Mouse (Mus musculus): Measurements from ENCODE around the gene Tnnt3. TPM values are rescaled to one million over a fixed set of nuclear protein-coding genes. Genes with fewer than 3 reads are reported as not detected.

Tnnt3 gene
- total and polyA plus RNA-seq, 3 experiments: 1.1 to 1.8 (median 1.3) TPM

DNA sequence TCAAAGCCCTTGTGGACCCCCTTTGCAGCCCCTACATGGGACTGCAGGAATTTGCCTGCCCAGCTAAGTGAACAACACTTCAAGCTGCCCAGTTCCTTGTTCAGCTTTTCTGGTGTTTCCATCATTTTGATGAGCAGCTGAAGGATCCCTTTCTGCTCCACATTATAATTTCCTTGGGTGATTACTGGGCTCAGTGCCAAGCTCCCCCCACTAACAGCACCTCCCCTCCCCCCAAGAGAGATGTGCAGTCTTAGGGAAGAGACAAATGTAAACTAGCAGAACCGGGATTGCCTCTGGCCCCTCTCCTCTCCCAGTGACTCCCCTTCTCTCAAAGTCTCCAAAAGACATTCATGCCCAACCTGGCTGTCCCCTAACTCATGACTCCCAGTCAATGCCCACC lies 56.0 kb downstream of the Tnnt3 start:
- Histone ChIP-seq H3K27me3 (ENCODE audit: control insufficient read depth, insufficient read depth, low read length) (no peaks in the 10 kb centered on the region), H3K79me2 (replicated peaks; ENCODE audit: control insufficient read depth, insufficient read depth, low read length) (no peaks in the 10 kb centered on the region), H3K4me3 (no peak overlapping the region), H3K9ac (ENCODE audit: low read depth, low read length) (no peak overlapping the region), H3K36me3 (ENCODE audit: control insufficient read depth, insufficient read depth, low read length) (no peaks in the 10 kb centered on the region), H3K4me1 (ENCODE audit: control insufficient read depth, insufficient read depth, low read length) (no peaks in the 10 kb centered on the region), H3K27ac (no peak overlapping the region)
- TF ChIP-seq EP300 (IDR thresholded peaks at IDR 0.05; ENCODE audit: insufficient read depth, low read depth, low read length) (no peak), POLR2A (IDR thresholded peaks at IDR 0.05; ENCODE audit: insufficient read depth, low read depth, low read length) (no peak), CTCF (IDR thresholded peaks at IDR 0.05) (no peak)
- DNase-seq: no peak
- WGBS: 58% methylated on average over 1 of the region's 1 CpGs
- intact Hi-C loops (cut with DNase I): no loop called here

DNA sequence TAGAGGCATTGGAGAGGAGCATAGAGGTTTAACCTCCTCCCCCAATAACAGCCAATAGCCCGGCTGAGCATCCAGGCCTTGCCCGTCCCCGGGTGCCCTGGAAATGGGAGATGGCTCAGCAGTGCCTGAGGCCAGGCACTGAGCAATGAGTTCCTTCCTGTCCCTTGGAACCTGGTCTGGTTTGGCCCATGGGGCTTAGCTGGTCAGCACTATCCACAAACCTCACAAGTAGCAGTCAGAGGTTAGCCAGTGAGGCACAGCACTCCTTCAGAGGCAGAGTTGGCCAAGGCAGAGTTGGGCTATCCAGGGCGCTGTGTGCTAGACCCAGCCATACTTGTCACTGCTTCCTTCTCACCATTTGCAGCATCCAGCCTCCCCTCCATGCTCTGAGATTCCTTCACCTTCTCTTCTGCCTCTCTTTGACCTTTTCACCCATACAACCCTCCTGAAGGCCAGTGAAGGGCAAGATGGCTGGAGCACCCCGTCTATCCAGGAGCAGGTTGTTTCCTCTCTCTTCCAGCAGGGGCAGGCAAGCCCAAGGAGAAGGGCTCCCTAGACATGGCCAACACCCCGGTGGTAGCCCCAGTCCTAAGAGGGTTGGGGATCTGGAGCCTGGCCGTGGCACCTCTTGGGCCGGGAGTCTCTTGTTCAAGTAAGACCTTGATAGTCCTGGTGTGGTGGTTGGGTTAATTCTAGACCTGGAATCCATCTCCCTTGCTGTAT lies 56.9 kb downstream of the Tnnt3 start:
- intact Hi-C loops (cut with DNase I): no loop called here
- 76% methylated on average over 8 of the region's 8 CpGs for WGBS
- H3K36me3 ChIP-seq (ENCODE audit: control insufficient read depth, insufficient read depth, low read length): no peaks in the 10 kb centered on the region
- H3K4me1 ChIP-seq (ENCODE audit: control insufficient read depth, insufficient read depth, low read length): no peaks in the 10 kb centered on the region
- H3K9ac ChIP-seq (ENCODE audit: low read depth, low read length): no peak overlapping the region
- no peak overlapping the region for H3K27ac ChIP-seq
- H3K4me3 ChIP-seq: no peak overlapping the region
- TF ChIP-seq POLR2A (IDR thresholded peaks at IDR 0.05; ENCODE audit: insufficient read depth, low read depth, low read length) (no peak), CTCF (IDR thresholded peaks at IDR 0.05) (no peak), EP300 (IDR thresholded peaks at IDR 0.05; ENCODE audit: insufficient read depth, low read depth, low read length) (no peak)
- no peaks in the 10 kb centered on the region for H3K27me3 ChIP-seq (ENCODE audit: control insufficient read depth, insufficient read depth, low read length)
- DNase-seq: no peak
- no peaks in the 10 kb centered on the region for H3K79me2 ChIP-seq (replicated peaks; ENCODE audit: control insufficient read depth, insufficient read depth, low read length)

DNA sequence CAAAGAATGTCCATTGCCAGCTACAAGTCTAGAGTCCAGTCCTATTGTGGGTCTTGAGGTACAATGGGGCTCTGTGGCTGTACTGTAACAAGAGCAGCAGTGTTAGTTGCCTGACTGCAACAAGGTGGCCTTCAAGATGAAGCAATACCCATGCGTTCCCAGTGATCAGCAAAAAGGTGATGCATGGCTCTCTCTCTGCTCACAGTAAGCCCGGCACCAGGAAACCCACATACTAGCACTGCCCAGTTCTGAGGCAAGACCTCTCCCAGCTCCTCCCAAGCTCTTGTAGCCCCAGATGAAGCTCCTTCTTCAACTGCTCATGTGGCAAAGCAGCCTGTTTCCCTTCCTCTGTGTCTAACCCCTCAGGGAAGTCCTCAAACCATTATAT lies 57.4 kb downstream of the Tnnt3 start:
- H3K27ac ChIP-seq: no peak overlapping the region
- DNase-seq: no peak
- no peaks in the 10 kb centered on the region for H3K36me3 ChIP-seq (ENCODE audit: control insufficient read depth, insufficient read depth, low read length)
- intact Hi-C loops (cut with DNase I): no loop called here
- H3K9ac ChIP-seq (ENCODE audit: low read depth, low read length): no peak overlapping the region
- H3K4me1 ChIP-seq (ENCODE audit: control insufficient read depth, insufficient read depth, low read length): no peaks in the 10 kb centered on the region
- no peak for TF ChIP-seq EP300 (IDR thresholded peaks at IDR 0.05; ENCODE audit: insufficient read depth, low read depth, low read length)
- no peak for TF ChIP-seq POLR2A (IDR thresholded peaks at IDR 0.05; ENCODE audit: insufficient read depth, low read depth, low read length)
- TF ChIP-seq CTCF (IDR thresholded peaks at IDR 0.05): no peak
- 95% methylated on average over 2 of the region's 2 CpGs for WGBS
- H3K27me3 ChIP-seq (ENCODE audit: control insufficient read depth, insufficient read depth, low read length): no peaks in the 10 kb centered on the region
- H3K79me2 ChIP-seq (replicated peaks; ENCODE audit: control insufficient read depth, insufficient read depth, low read length): no peaks in the 10 kb centered on the region
- no peak overlapping the region for H3K4me3 ChIP-seq

DNA sequence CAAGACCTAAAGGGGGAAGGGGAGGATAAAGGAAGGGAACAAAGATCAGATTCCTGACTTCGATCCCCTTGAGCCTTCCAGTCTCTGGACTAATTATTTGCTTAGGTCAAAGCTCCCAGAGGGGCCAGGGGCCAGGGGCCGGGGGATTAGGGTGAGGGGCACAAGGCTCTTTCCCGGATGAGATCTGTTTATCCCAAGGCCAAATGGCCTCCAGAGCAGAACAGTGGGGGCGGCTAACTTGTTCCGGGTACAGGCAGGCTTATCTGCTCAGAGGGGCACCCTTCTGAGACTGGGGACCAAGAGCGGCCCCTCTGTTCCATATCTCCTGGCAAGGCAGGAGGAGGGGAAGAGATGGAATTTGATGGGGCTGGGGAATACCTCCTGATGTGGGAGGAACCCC lies 59.1 kb downstream of the Tnnt3 start:
- H3K36me3 ChIP-seq (ENCODE audit: control insufficient read depth, insufficient read depth, low read length): no peaks in the 10 kb centered on the region
- H3K27me3 ChIP-seq (ENCODE audit: control insufficient read depth, insufficient read depth, low read length): no peaks in the 10 kb centered on the region
- H3K4me3 ChIP-seq: no peak overlapping the region
- no peaks in the 10 kb centered on the region for H3K4me1 ChIP-seq (ENCODE audit: control insufficient read depth, insufficient read depth, low read length)
- no peak overlapping the region for H3K27ac ChIP-seq
- no peak for DNase-seq
- intact Hi-C loops (cut with DNase I): no loop called here
- TF ChIP-seq POLR2A (IDR thresholded peaks at IDR 0.05; ENCODE audit: insufficient read depth, low read depth, low read length) (no peak), EP300 (IDR thresholded peaks at IDR 0.05; ENCODE audit: insufficient read depth, low read depth, low read length) (no peak), CTCF (IDR thresholded peaks at IDR 0.05) (no peak)
- H3K9ac ChIP-seq (ENCODE audit: low read depth, low read length): no peak overlapping the region
- 63% methylated on average over 6 of the region's 6 CpGs for WGBS
- H3K79me2 ChIP-seq (replicated peaks; ENCODE audit: control insufficient read depth, insufficient read depth, low read length): no peaks in the 10 kb centered on the region

DNA sequence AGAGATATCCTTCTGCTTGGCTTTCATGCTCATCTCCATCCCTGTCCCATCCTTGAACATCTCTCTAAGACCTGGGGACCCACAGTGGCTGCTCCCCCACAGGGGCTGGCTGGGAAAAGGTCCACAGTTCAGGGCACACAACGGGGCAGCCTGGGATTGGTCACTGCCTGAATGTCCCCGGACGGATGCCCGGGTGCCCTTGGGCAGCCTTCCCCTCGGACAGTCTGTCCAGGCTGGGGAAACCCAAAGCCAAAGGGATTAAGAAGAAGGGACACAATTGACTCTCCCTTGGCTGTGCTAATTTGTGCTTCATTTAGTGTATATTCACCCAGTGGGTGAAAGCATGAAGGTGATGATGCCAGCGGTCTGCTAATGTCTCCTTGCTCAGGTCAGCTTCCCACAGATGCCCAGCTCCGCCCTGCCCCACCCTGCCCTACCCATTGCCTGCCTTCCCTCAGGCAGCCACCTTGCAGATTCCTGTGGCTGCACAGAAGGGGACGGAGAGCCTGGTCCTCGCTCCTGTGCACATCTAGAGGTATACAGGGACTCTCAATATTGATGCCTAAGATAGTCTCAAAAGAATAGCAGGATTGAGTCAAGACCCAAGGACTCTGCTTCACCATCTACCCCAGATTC lies 60.0 kb downstream of the Tnnt3 start:
- H3K79me2 ChIP-seq (replicated peaks; ENCODE audit: control insufficient read depth, insufficient read depth, low read length): no peaks in the 10 kb centered on the region
- H3K4me1 ChIP-seq (ENCODE audit: control insufficient read depth, insufficient read depth, low read length): no peaks in the 10 kb centered on the region
- H3K9ac ChIP-seq (ENCODE audit: low read depth, low read length): no peak overlapping the region
- no peaks in the 10 kb centered on the region for H3K27me3 ChIP-seq (ENCODE audit: control insufficient read depth, insufficient read depth, low read length)
- no peaks in the 10 kb centered on the region for H3K36me3 ChIP-seq (ENCODE audit: control insufficient read depth, insufficient read depth, low read length)
- DNase-seq: no peak
- no peak overlapping the region for H3K27ac ChIP-seq
- 95% methylated on average over 9 of the region's 9 CpGs for WGBS
- no peak overlapping the region for H3K4me3 ChIP-seq
- TF ChIP-seq POLR2A (IDR thresholded peaks at IDR 0.05; ENCODE audit: insufficient read depth, low read depth, low read length) (no peak), EP300 (IDR thresholded peaks at IDR 0.05; ENCODE audit: insufficient read depth, low read depth, low read length) (no peak), CTCF (IDR thresholded peaks at IDR 0.05) (no peak)
- intact Hi-C loops (cut with DNase I): no loop called here

DNA sequence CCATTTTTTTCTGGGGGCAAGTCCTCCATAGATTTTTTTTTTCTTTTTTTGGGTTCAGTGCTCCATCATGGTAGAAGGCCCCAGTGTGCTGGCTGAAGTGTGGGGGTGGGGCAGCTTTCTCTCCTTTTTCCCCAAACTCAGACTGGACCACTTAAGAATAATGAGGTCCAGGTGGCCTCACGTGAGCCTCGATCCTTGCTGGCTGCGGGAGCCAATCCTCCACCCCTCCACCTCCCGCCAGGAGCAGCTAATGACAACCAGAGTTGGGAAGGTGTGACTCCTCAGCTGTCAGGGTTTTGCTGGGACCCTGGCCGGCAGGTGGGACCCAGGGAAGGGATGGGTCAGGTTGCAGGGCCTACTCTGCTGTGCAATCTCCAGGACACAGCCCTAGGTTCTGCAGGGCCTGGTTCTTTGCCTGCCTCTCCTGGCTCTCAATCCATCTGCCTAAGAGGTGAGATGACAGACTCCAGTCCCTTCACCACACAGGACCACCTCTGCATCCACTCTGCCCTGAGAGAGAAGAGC lies 61.1 kb downstream of the Tnnt3 start:
- no peak overlapping the region for H3K4me3 ChIP-seq
- 86% methylated on average over 5 of the region's 5 CpGs for WGBS

More for the DNA sequence above, 61.1 kb downstream of the Tnnt3 start:
- Histone ChIP-seq H3K79me2 (replicated peaks; ENCODE audit: control insufficient read depth, insufficient read depth, low read length) (no peaks in the 10 kb centered on the region), H3K27ac (no peak overlapping the region), H3K27me3 (ENCODE audit: control insufficient read depth, insufficient read depth, low read length) (no peaks in the 10 kb centered on the region), H3K36me3 (ENCODE audit: control insufficient read depth, insufficient read depth, low read length) (no peaks in the 10 kb centered on the region), H3K4me1 (ENCODE audit: control insufficient read depth, insufficient read depth, low read length) (no peaks in the 10 kb centered on the region), H3K9ac (ENCODE audit: low read depth, low read length) (no peak overlapping the region)
- intact Hi-C loops (cut with DNase I): no loop called here
- no peak for DNase-seq
- TF ChIP-seq CTCF (IDR thresholded peaks at IDR 0.05): no peak
- TF ChIP-seq EP300 (IDR thresholded peaks at IDR 0.05; ENCODE audit: insufficient read depth, low read depth, low read length): no peak
- no peak for TF ChIP-seq POLR2A (IDR thresholded peaks at IDR 0.05; ENCODE audit: insufficient read depth, low read depth, low read length)
